Mouse (Mus musculus) kidney, adult 2 months (tissue): ENCODE data around the gene Oscp1.

ENCODE experiments used
- CTCF ChIP-seq: fragments of 200-500 bp; conservative IDR thresholded peaks from 2 replicates; pipeline ENCODE4 v1.5.1; 2011; ENCODE audit warnings: low read depth, mild to moderate bottlenecking, control low read depth, low read length, moderate library complexity, mixed read lengths; ENCODE audit not compliant: insufficient read depth, insufficient read length
- POLR2A ChIP-seq: fragments of 200-500 bp; IDR thresholded peaks from one replicate; pipeline ENCODE4 v1.6.1; 2011; ENCODE audit warnings: low read depth, low read length, control low read depth

DNA sequence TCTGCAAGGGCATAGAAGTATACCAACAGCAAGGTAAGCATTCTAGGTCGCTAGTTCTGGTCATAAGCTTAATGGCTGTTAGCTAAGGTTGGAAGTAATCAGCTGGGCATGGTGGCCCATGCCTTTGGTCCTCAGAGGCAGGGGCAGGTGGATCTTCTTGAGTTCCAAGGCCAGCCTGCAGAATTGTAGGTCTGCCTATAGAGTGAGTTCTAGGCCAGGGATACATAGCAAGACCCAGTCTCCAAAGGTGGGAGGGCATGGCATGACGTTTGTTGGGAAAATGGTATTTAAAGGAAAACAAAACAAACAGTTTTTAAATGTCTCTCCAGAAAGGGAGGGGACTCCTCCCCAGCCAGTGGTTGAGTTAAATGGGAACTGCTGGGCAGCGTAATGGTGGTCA is 42.4 kb downstream of the Oscp1 start:
- no peak for TF ChIP-seq CTCF
- TF ChIP-seq POLR2A: no peak
